Mouse (Mus musculus) testis, adult 2 months (tissue): ENCODE results near the gene Emc3. TPM values are rescaled to one million over a fixed set of nuclear protein-coding genes. Genes with fewer than 3 reads are reported as not detected.

Source experiments
- H3K27ac ChIP-seq: fragments of 200-500 bp; 2 replicates; pipeline ENCODE4 v1.5.1; 2012; ENCODE audit warnings: low read depth, low read length; ENCODE audit not compliant: control insufficient read depth, insufficient read depth
- H3K27me3 ChIP-seq: fragments of 200-500 bp; 2 replicates; pipeline ENCODE4 v1.6.1; 2012; ENCODE audit warnings: mild to moderate bottlenecking, low read length, moderate library complexity; ENCODE audit not compliant: control insufficient read depth, insufficient read depth
- H3K36me3 ChIP-seq: fragments of 200-500 bp; 2 replicates; pipeline ENCODE4 v1.6.1; 2012; ENCODE audit warnings: mild to moderate bottlenecking, low read length; ENCODE audit not compliant: control insufficient read depth, insufficient read depth
- H3K4me1 ChIP-seq: fragments of 200-500 bp; 2 replicates; pipeline ENCODE4 v1.6.1; 2012; ENCODE audit warnings: low read length; ENCODE audit not compliant: control insufficient read depth, insufficient read depth
- H3K4me3 ChIP-seq: fragments of 200-500 bp; 2 replicates; pipeline ENCODE4 v1.5.1; 2012; ENCODE audit warnings: low read depth, mild to moderate bottlenecking, low read length, moderate library complexity, mixed read lengths; ENCODE audit not compliant: control insufficient read depth
- CTCF ChIP-seq: fragments of 200-500 bp; IDR thresholded peaks from 2 replicates; pipeline ENCODE4 v1.5.1; 2012; ENCODE audit warnings: low read depth, mild to moderate bottlenecking, inconsistent platforms, low read length, moderate library complexity; ENCODE audit not compliant: control insufficient read depth, insufficient read depth, insufficient replicate concordance
- POLR2A ChIP-seq: fragments of 200-500 bp; IDR thresholded peaks from 2 replicates; pipeline ENCODE4 v1.6.1; 2012; ENCODE audit warnings: low read depth, mild to moderate bottlenecking, inconsistent platforms, low read length, moderate library complexity; ENCODE audit not compliant: control insufficient read depth
- polyA plus RNA-seq: library from polyadenylated mRNA; depleted of rRNA; stranded (reverse); fragments of >200 nt; gene quantifications from 2 replicates; pipeline ENCODE4 v1.2.3, GENCODE M21; 2012

Gene Emc3
- polyA plus RNA-seq, 1 experiment: 32.9 TPM

- H3K36me3 ChIP-seq: no peaks in the 10 kb centered on the region
- no peak for TF ChIP-seq POLR2A
- no peak for TF ChIP-seq CTCF
- no peaks in the 10 kb centered on the region for H3K4me1 ChIP-seq
- no peak overlapping the region for H3K27ac ChIP-seq
- no peak overlapping the region for H3K4me3 ChIP-seq
- H3K27me3 ChIP-seq: no peaks in the 10 kb centered on the region
Observed at GRCm38 (mm10) chr6:113507130-113507529, 24.3 kb downstream of the Emc3 start.

- Histone ChIP-seq H3K27ac (no peak overlapping the region), H3K27me3 (no peaks in the 10 kb centered on the region), H3K36me3 (no peaks in the 10 kb centered on the region), H3K4me3 (no peak overlapping the region), H3K4me1 (peaks cover 2% of the 10 kb centered on the region)
- TF ChIP-seq CTCF: no peak
- no peak for TF ChIP-seq POLR2A
Observed at GRCm38 (mm10) chr6:113505689-113506088, 25.8 kb downstream of the Emc3 start.

- Histone ChIP-seq H3K36me3 (no peaks in the 10 kb centered on the region), H3K27ac (no peak overlapping the region), H3K4me1 (peaks cover 2% of the 10 kb centered on the region), H3K4me3 (no peak overlapping the region), H3K27me3 (no peaks in the 10 kb centered on the region)
- no peak for TF ChIP-seq POLR2A
- no peak for TF ChIP-seq CTCF
Observed at GRCm38 (mm10) chr6:113502801-113503200, 28.7 kb downstream of the Emc3 start.

- H3K4me1 ChIP-seq: peaks cover 2% of the 10 kb centered on the region
- no peaks in the 10 kb centered on the region for H3K36me3 ChIP-seq
- TF ChIP-seq CTCF (no peak), POLR2A (no peak)
- peak within 1 kb of the TSS; percentile 41 for H3K4me3 ChIP-seq
- H3K27me3 ChIP-seq: no peaks in the 10 kb centered on the region
- no peak within 1 kb of the TSS for H3K27ac ChIP-seq
Observed at GRCm38 (mm10) chr6:113501388-113502084, 29.9 kb downstream of the Emc3 start, which contains the start of gene Prrt3. TSS of gene Prrt3 (minus strand) at chr6:113501931.

- no peak for TF ChIP-seq POLR2A
- no peak for TF ChIP-seq CTCF
- H3K36me3 ChIP-seq: no peaks in the 10 kb centered on the region
- no peak overlapping the region for H3K27ac ChIP-seq
- H3K4me1 ChIP-seq: peaks cover 17% of the 10 kb centered on the region
- no peak overlapping the region for H3K4me3 ChIP-seq
- H3K27me3 ChIP-seq: no peaks in the 10 kb centered on the region; the same call in 1 of the 2 replicates
Observed at GRCm38 (mm10) chr6:113499346-113499745, 32.1 kb downstream of the Emc3 start.

GRCm38 (mm10) chr6:113495071-113495675 lies 36.3 kb downstream of the Emc3 start:
- Histone ChIP-seq H3K27ac (no peak overlapping the region), H3K27me3 (no peaks in the 10 kb centered on the region; the same call in 1 of the 2 replicates), H3K4me1 (peaks cover 21% of the 10 kb centered on the region), H3K36me3 (no peaks in the 10 kb centered on the region), H3K4me3 (peak overlapping the region; percentile 82)
- TF ChIP-seq CTCF (no peak), POLR2A (no peak)

- H3K36me3 ChIP-seq: no peaks in the 10 kb centered on the region
- peak; percentile 97 for TF ChIP-seq CTCF
- TF ChIP-seq POLR2A: 0 out of 2 replicates have a peak, but pooled peaks have one; percentile 35
- no peaks in the 10 kb centered on the region; the same call in 1 of the 2 replicates for H3K27me3 ChIP-seq
- H3K27ac ChIP-seq: no peak overlapping the region
- H3K4me1 ChIP-seq: peaks cover 21% of the 10 kb centered on the region
- H3K4me3 ChIP-seq: peak overlapping the region; percentile 82
Observed at GRCm38 (mm10) chr6:113494258-113494788, 37.1 kb downstream of the Emc3 start.
